Mouse (Mus musculus) bone marrow, adult 2 months (tissue): ENCODE measurements around the gene Adgrl4.

Experiments used
- CTCF ChIP-seq: fragments of 200-500 bp; IDR thresholded peaks from 2 replicates; pipeline ENCODE4 v1.5.1; 2011; ENCODE audit warnings: low read length, control low read depth; ENCODE audit not compliant: control insufficient read depth, insufficient read depth
- POLR2A ChIP-seq: fragments of 200-500 bp; IDR thresholded peaks from 2 replicates; pipeline ENCODE4 v1.6.1; 2011; ENCODE audit warnings: low read depth, mild to moderate bottlenecking, control low read depth, low read length, borderline replicate concordance; ENCODE audit not compliant: control insufficient read depth

GRCm38 (mm10) chr3:151576155-151576554 lies 138.5 kb downstream of the Adgrl4 start:
- TF ChIP-seq CTCF, result no peak
- TF ChIP-seq POLR2A, result no peak
